Comparison of ENCODE assay signal across 9 mouse cellular contexts in genomic region chr7:57387341-57387654, GRCm38 (mm10). TPM values are rescaled to one million over a fixed set of nuclear protein-coding genes. Genes with fewer than 3 reads are reported as not detected.
DNase-seq lines count a peak whose midpoint lies in the region; ATAC-seq and TF ChIP-seq lines count a peak whose summit lies in the region.
"Had no signal": no experiment of that assay in that cellular context is flagged by ENCODE, and none has a peak within 500 bp of the region (broad histone marks: within the 10 kb centered on the region; RNA-seq: fewer than 3 reads in every experiment).

No protein-coding gene starts in this region.

- no peaks in the 10 kb centered on the region for H3K9me3 ChIP-seq in heart, embryonic 14.5 days (ENCODE audit: control insufficient read depth, low read length)
- no peaks in the 10 kb centered on the region for H3K9me3 ChIP-seq in ES-Bruce4 (replicated peaks; ENCODE audit: control insufficient read depth, insufficient read depth, low read length, poor library complexity, severe bottlenecking)
- no peaks in the 10 kb centered on the region for H3K9me3 ChIP-seq in forebrain, embryonic 15.5 days
- H3K9me3 ChIP-seq in liver, embryonic 12.5 days (replicated peaks) = no peaks in the 10 kb centered on the region

- no peaks in the 10 kb centered on the region for H3K36me3 ChIP-seq in heart, embryonic 14.5 days (ENCODE audit: control insufficient read depth, insufficient read depth, low read length)
- no peaks in the 10 kb centered on the region for H3K36me3 ChIP-seq in ES-Bruce4 (ENCODE audit: control insufficient read depth, insufficient read depth, low read length, poor library complexity, severe bottlenecking)
- H3K36me3 ChIP-seq in forebrain, embryonic 15.5 days = no peaks in the 10 kb centered on the region
- H3K36me3 ChIP-seq in liver, embryonic 12.5 days = no peaks in the 10 kb centered on the region

- H3K4me2 ChIP-seq in heart, embryonic 14.5 days (ENCODE audit: low read length) = peak overlapping the region; percentile 93
- peak overlapping the region; percentile 89 for H3K4me2 ChIP-seq in forebrain, embryonic 15.5 days (replicated peaks)
- H3K4me2 ChIP-seq in liver, embryonic 12.5 days = peak overlapping the region; percentile 65

- no peak overlapping the region for H3K27ac ChIP-seq in heart, embryonic 14.5 days (replicated peaks in 1 of 2; ENCODE audit: control insufficient read depth in 1 of 2, insufficient read depth in 1 of 2, low read depth in 2 of 2, low read length in 2 of 2)
- no peak overlapping the region for H3K27ac ChIP-seq in ES-Bruce4 (ENCODE audit: insufficient read depth, low read length)
- no peak overlapping the region for H3K27ac ChIP-seq in forebrain, embryonic 15.5 days (replicated peaks)
- no peak overlapping the region for H3K27ac ChIP-seq in liver, embryonic 12.5 days

- DNase-seq in heart, adult 11 months = no peak
- no peak for DNase-seq in embryo, embryonic 10 days (ENCODE audit: low spot score)
- DNase-seq in cerebellum, adult 11-12 months = no peak
- no peak for DNase-seq in lung, adult 18-20 months

- ATAC-seq in heart, embryonic 14.5 days (ENCODE audit: insufficient number of reproducible peaks, insufficient read depth, low FRiP score, low read depth) = no peak
- no peak for ATAC-seq in forebrain, embryonic 15.5 days (replicated peaks)
- no peak for ATAC-seq in liver, embryonic 12.5 days

- TF ChIP-seq EP300 in ES-Bruce4 (IDR thresholded peaks at IDR 0.05; ENCODE audit: insufficient read depth, low read depth, low read length) = no peak

- peaks cover 35% of the 10 kb centered on the region for H3K27me3 ChIP-seq in heart, embryonic 14.5 days (ENCODE audit: control insufficient read depth, insufficient read depth, low read length)
- peaks cover 3% of the 10 kb centered on the region for H3K27me3 ChIP-seq in ES-Bruce4 (ENCODE audit: control insufficient read depth, insufficient read depth, low read length, poor library complexity, severe bottlenecking)
- 0 out of 2 replicates have a peak, but pooled peaks cover 2% of the 10 kb centered on the region for H3K27me3 ChIP-seq in forebrain, embryonic 15.5 days
- peaks cover 33% of the 10 kb centered on the region for H3K27me3 ChIP-seq in liver, embryonic 12.5 days (replicated peaks)

- no peak for TF ChIP-seq POLR2A in ES-Bruce4 (IDR thresholded peaks at IDR 0.05; ENCODE audit: insufficient read depth, low read length)

- TF ChIP-seq CTCF in ES-Bruce4 (IDR thresholded peaks at IDR 0.05; ENCODE audit: low read depth, low read length) = no peak

- WGBS in heart, embryonic 14.5 days = 25% methylated on average over 6 of the region's 6 CpGs
- WGBS in forebrain, embryonic 15.5 days = 15% methylated on average over 6 of the region's 6 CpGs
- WGBS in liver, embryonic 12.5 days (ENCODE audit: insufficient replicate concordance) = 25% methylated on average over 6 of the region's 6 CpGs

- H3K9ac ChIP-seq in heart, embryonic 14.5 days (ENCODE audit: low read length) = peak overlapping the region; percentile 60; the same call in 1 of the 2 replicates
- peak overlapping the region; percentile 22; the same call in 1 of the 2 replicates for H3K9ac ChIP-seq in ES-Bruce4 (ENCODE audit: low read depth, poor library complexity, severe bottlenecking)
- peak overlapping the region; percentile 59 for H3K9ac ChIP-seq in forebrain, embryonic 15.5 days (replicated peaks)
- no peak overlapping the region for H3K9ac ChIP-seq in liver, embryonic 12.5 days

- peak overlapping the region; percentile 48 to 51; a peak in 3 of 4 replicates for H3K4me3 ChIP-seq in heart, embryonic 14.5 days (ENCODE audit: control insufficient read depth in 1 of 2, insufficient read depth in 1 of 2, low read depth in 1 of 2, low read length in 2 of 2)
- H3K4me3 ChIP-seq in ES-Bruce4 (ENCODE audit: low read depth, low read length) = peak overlapping the region; percentile 69
- peak overlapping the region; percentile 69 for H3K4me3 ChIP-seq in forebrain, embryonic 15.5 days
- H3K4me3 ChIP-seq in liver, embryonic 12.5 days = peak overlapping the region; percentile 42; the same call in 1 of the 2 replicates
- H3K4me3 ChIP-seq: myocyte had no signal

- H3K4me1 ChIP-seq in heart, embryonic 14.5 days (ENCODE audit: control insufficient read depth in 2 of 2, insufficient read depth in 2 of 2, low read length in 2 of 2) = no peaks in the 10 kb centered on the region
- H3K4me1 ChIP-seq in ES-Bruce4 (ENCODE audit: control insufficient read depth, insufficient read depth, low read length) = no peaks in the 10 kb centered on the region
- peaks cover 17% of the 10 kb centered on the region for H3K4me1 ChIP-seq in forebrain, embryonic 15.5 days
- no peaks in the 10 kb centered on the region for H3K4me1 ChIP-seq in liver, embryonic 12.5 days

RNA-seq across cellular contexts. Expression of gene Gabrg3, which starts 0.3 kb away (rescaled TPM):
- 0.78 and 0.96 TPM in 2 replicates for polyA plus RNA-seq in heart, embryonic 14.5 days (2014; fragmentation: Nextera tagmentation; extraction: Ambion mirVana)
- polyA plus RNA-seq in ES-Bruce4 (2011; ENCODE audit: insufficient read depth, insufficient read length, low read depth, missing spikeins) = not detected in 2 replicates
- polyA plus RNA-seq in forebrain, embryonic 15.5 days (2015; fragmentation: Nextera tagmentation; extraction: Ambion mirVana) = 4.4 and 4.7 TPM in 2 replicates
- 0.13 and 0.26 TPM in 2 replicates for polyA plus RNA-seq in liver, embryonic 12.5 days (2016; fragmentation: Nextera tagmentation; extraction: Ambion mirVana)
- polyA plus RNA-seq: myocyte had no signal

RNA-seq across cellular contexts. Expression of gene Gabrb3, which starts 32.2 kb away (rescaled TPM):
- 0.99 and 1.1 TPM in 2 replicates for polyA plus RNA-seq in heart, embryonic 14.5 days (2014; fragmentation: Nextera tagmentation; extraction: Ambion mirVana)
- polyA plus RNA-seq in ES-Bruce4 (2011; ENCODE audit: insufficient read depth, insufficient read length, low read depth, missing spikeins) = 8.5 and 12.4 TPM in 2 replicates
- polyA plus RNA-seq in forebrain, embryonic 15.5 days (2015; fragmentation: Nextera tagmentation; extraction: Ambion mirVana) = 34.2 and 34.9 TPM in 2 replicates
- polyA plus RNA-seq in liver, embryonic 12.5 days (2016; fragmentation: Nextera tagmentation; extraction: Ambion mirVana) = 0.08 and 0.35 TPM in 2 replicates
- polyA plus RNA-seq: myocyte had no signal
